9 mouse cellular contexts compared by ENCODE assay signal in the genomic region with DNA sequence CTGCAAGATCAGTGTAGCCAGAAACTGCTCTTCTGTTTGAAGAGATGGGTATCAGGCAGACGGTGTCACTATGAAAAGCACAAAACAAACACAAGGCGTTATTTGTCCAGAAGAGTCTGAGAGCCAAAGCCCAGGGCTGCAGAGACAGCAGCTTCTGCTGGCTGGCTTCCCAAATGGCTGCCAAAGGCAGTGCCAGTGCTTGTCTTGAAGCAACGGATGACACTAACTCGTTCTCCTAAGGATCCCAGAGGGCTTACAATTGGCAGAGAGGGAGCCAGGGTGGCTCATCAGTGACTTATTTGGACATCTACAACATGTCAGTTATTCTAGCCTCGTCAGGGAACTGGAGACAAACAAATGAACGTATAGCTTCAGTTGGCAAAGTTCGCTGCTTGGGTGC.
A peak's percentile ranks its signal among the peaks of the same experiment; 100 is the strongest.
DNase-seq lines count a peak whose midpoint lies in the region; ATAC-seq lines count a peak whose summit lies in the region.
"Had no signal": no experiment of that assay in that cellular context is flagged by ENCODE, and none has a peak within 500 bp of the region (broad histone marks: within the 10 kb centered on the region; RNA-seq: fewer than 3 reads in every experiment).

No protein-coding gene starts in this region.

- ATAC-seq in hindbrain, embryonic 11.5 days (ENCODE audit: low FRiP score), result no peak
- peak; percentile 49; the same call in 1 of the 2 replicates for ATAC-seq in cerebellum, adult (ENCODE audit: insufficient number of reproducible peaks, low FRiP score, low TSS enrichment)
- no peak for ATAC-seq in stomach, embryonic 16.5 days (ENCODE audit: insufficient read depth, low FRiP score)

- WGBS in hindbrain, embryonic 10.5 days, result 53% methylated on average over 7 of the region's 7 CpGs
- WGBS in hindbrain, embryonic 11.5 days, result 51% methylated on average over 7 of the region's 7 CpGs
- 26% methylated on average over 7 of the region's 7 CpGs for WGBS in stomach, embryonic 16.5 days
- WGBS in limb, embryonic 10.5 days, result 76% methylated on average over 7 of the region's 7 CpGs

- H3K4me2 ChIP-seq in hindbrain, embryonic 11.5 days (replicated peaks; ENCODE audit: low read depth, low read length), result no peak overlapping the region
- no peak overlapping the region for H3K4me2 ChIP-seq in stomach, embryonic 16.5 days (ENCODE audit: low read depth, low read length)

- H3K4me1 ChIP-seq in hindbrain, embryonic 10.5 days (replicated peaks), result peaks cover 57% of the 10 kb centered on the region
- peaks cover 9% of the 10 kb centered on the region for H3K4me1 ChIP-seq in hindbrain, embryonic 11.5 days (replicated peaks; ENCODE audit: control insufficient read depth, insufficient read depth, low read length)
- peaks cover 40% of the 10 kb centered on the region for H3K4me1 ChIP-seq in stomach, embryonic 16.5 days (ENCODE audit: control insufficient read depth, insufficient read depth, low read length)
- 0 out of 2 replicates have a peak, but pooled peaks cover 8% of the 10 kb centered on the region for H3K4me1 ChIP-seq in limb, embryonic 10.5 days

- intact Hi-C loops in gastrocnemius, postnatal 14 days (cut with DNase I; ENCODE audit: low total_unique reads), result loop anchor here (10.0 kb wide), 1 partner anchor 1419 kb away; no protein-coding TSS in a partner anchor

- no peak overlapping the region for H3K4me3 ChIP-seq in hindbrain, embryonic 10.5 days
- no peak overlapping the region for H3K4me3 ChIP-seq in hindbrain, embryonic 11.5 days (ENCODE audit: low read depth, low read length)
- H3K4me3 ChIP-seq in stomach, embryonic 16.5 days (replicated peaks; ENCODE audit: low read length), result no peak overlapping the region
- H3K4me3 ChIP-seq in limb, embryonic 10.5 days, result no peak overlapping the region

- H3K9me3 ChIP-seq in hindbrain, embryonic 10.5 days, result no peaks in the 10 kb centered on the region
- H3K9me3 ChIP-seq in hindbrain, embryonic 11.5 days (ENCODE audit: control insufficient read depth, low read length), result no peaks in the 10 kb centered on the region
- no peaks in the 10 kb centered on the region for H3K9me3 ChIP-seq in stomach, embryonic 16.5 days (replicated peaks; ENCODE audit: control insufficient read depth, low read length)
- no peaks in the 10 kb centered on the region for H3K9me3 ChIP-seq in limb, embryonic 10.5 days (replicated peaks)

- H3K27me3 ChIP-seq in hindbrain, embryonic 10.5 days (ENCODE audit: insufficient read depth, poor library complexity, severe bottlenecking), result peaks cover 16% of the 10 kb centered on the region
- no peaks in the 10 kb centered on the region for H3K27me3 ChIP-seq in hindbrain, embryonic 11.5 days (ENCODE audit: control insufficient read depth, insufficient read depth, low read length)
- H3K27me3 ChIP-seq in stomach, embryonic 16.5 days (ENCODE audit: control insufficient read depth, insufficient read depth, low read length), result no peaks in the 10 kb centered on the region
- no peaks in the 10 kb centered on the region for H3K27me3 ChIP-seq in limb, embryonic 10.5 days (ENCODE audit: low read depth, poor library complexity, severe bottlenecking)
- H3K27me3 ChIP-seq: CH12.LX had no signal

- H3K36me3 ChIP-seq in hindbrain, embryonic 10.5 days, result no peaks in the 10 kb centered on the region
- H3K36me3 ChIP-seq in hindbrain, embryonic 11.5 days (ENCODE audit: control insufficient read depth, insufficient read depth, low read length), result no peaks in the 10 kb centered on the region
- no peaks in the 10 kb centered on the region for H3K36me3 ChIP-seq in stomach, embryonic 16.5 days (ENCODE audit: control insufficient read depth, insufficient read depth, low read length)
- H3K36me3 ChIP-seq in limb, embryonic 10.5 days, result no peaks in the 10 kb centered on the region

- H3K9ac ChIP-seq in hindbrain, embryonic 11.5 days (ENCODE audit: low read depth, low read length), result no peak overlapping the region
- no peak overlapping the region for H3K9ac ChIP-seq in stomach, embryonic 16.5 days (ENCODE audit: low read length)

- H3K27ac ChIP-seq in hindbrain, embryonic 10.5 days, result peak overlapping the region; percentile 73
- H3K27ac ChIP-seq in hindbrain, embryonic 11.5 days (ENCODE audit: low read depth, low read length), result no peak overlapping the region
- peak overlapping the region; percentile 90 for H3K27ac ChIP-seq in stomach, embryonic 16.5 days (ENCODE audit: low read length)
- H3K27ac ChIP-seq in limb, embryonic 10.5 days, result no peak overlapping the region

- no peak for DNase-seq in hindbrain, embryonic 10.5 days (ENCODE audit: low spot score)
- no peak for DNase-seq in hindbrain, embryonic 11.5 days (ENCODE audit: low spot score)
- DNase-seq in gastrocnemius, postnatal 14 days, result peak; percentile 53
- peak; percentile 44 to 53 for DNase-seq in layer of hippocampus, postnatal 10 days (ENCODE audit: low spot score in 2 of 2)
- DNase-seq in thymus, postnatal 14 days, result no peak
- DNase-seq in limb, embryonic 10.5 days (ENCODE audit: low spot score), result no peak

Comparison
In these comparisons a context has a peak if more than half of its experiments do, and no peak if none do; other contexts are left out.
1. H3K27ac ChIP-seq: peak in hindbrain, embryonic 10.5 days (single experiment) and stomach, embryonic 16.5 days (single experiment); none in hindbrain, embryonic 11.5 days (single experiment) and limb, embryonic 10.5 days (single experiment).
2. DNase-seq: peak in gastrocnemius, postnatal 14 days (single experiment) and layer of hippocampus, postnatal 10 days (2 of 2); none in hindbrain, embryonic 10.5 days (single experiment), hindbrain, embryonic 11.5 days (single experiment), thymus, postnatal 14 days (single experiment) and limb, embryonic 10.5 days (single experiment).